In the genomic region with DNA sequence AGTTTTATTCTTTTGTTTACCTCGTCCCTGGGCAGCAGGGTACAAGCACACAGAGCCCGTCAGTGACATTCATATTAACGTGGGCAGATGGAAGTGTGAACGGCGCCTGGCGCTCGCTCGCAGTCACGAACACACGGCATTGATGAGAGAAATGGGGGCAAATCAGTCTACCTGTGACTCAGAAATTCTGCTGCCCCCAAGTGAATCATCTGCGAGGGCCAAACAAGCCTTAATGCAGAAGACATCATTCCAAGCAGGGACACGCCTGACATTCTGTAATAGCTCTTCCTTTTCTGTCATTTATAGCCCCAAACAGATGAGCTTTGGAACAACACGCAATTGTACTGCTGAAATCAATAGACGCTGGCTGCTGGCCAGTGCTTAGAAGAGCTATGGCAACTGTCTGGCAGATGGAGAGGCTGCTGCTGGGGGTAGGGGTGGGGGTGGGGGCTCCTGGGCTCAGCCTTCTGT, we compare ENCODE assay signal across 10 mouse cellular contexts. TPM values are rescaled to one million over a fixed set of nuclear protein-coding genes. Genes with fewer than 3 reads are reported as not detected.
A peak's percentile ranks its signal among the peaks of the same experiment; 100 is the strongest.
DNase-seq lines count a peak whose midpoint lies in the region; ATAC-seq and TF ChIP-seq lines count a peak whose summit lies in the region.
"Had no signal": no experiment of that assay in that cellular context is flagged by ENCODE, and none has a peak within 500 bp of the region (broad histone marks: within the 10 kb centered on the region; RNA-seq: fewer than 3 reads in every experiment).

No protein-coding gene starts in this region.

- DNase-seq in cerebellum, postnatal 25 days: peak; percentile 10 to 28
- DNase-seq in cerebellum, adult 9-11 months: no peak
- DNase-seq in frontal cortex, postnatal 36 days (ENCODE audit: low spot score in 2 of 2): peak; percentile 42 to 65
- DNase-seq in left cerebral cortex, adult 2 months (ENCODE audit: extremely low spot score in 1 of 2, low spot score in 2 of 2): peak; percentile 36 to 46
- peak; percentile 35 for DNase-seq in retina, postnatal 7 days (ENCODE audit: low read depth, low spot score)
- DNase-seq in kidney, adult 18-20 months: no peak
- no peak for DNase-seq in yolk sac, embryonic 10.5 days (ENCODE audit: low spot score)
- DNase-seq: adrenal gland, postnatal 10 days had no signal

- ATAC-seq in megakaryocyte-erythroid progenitor cell, adult 5-6 weeks (replicated peaks; ENCODE audit: low FRiP score, low TSS enrichment, poor library complexity, severe bottlenecking): no peak

- intact Hi-C loops in left cerebral cortex, adult 2 months (cut with DNase I): no loop called here

- no peak for TF ChIP-seq CTCF in left cerebral cortex, adult 2 months (IDR thresholded peaks at IDR 0.05)

- H3K4me3 ChIP-seq in left cerebral cortex, adult 2 months: peak overlapping the region; percentile 3; the same call in 1 of the 2 replicates

- H3K27ac ChIP-seq in left cerebral cortex, adult 2 months: no peak overlapping the region
- H3K27ac ChIP-seq: liver, embryonic 14.5 days had no signal

RNA-seq across cellular contexts. Expression of a gene that starts 36.0 kb away (rescaled TPM):
- total RNA-seq in left cerebral cortex, adult 2 months (2021): 1 to 10 TPM; 4.0 to 4.6 TPM
- total RNA-seq in megakaryocyte-erythroid progenitor cell, adult 5-6 weeks (2014; fragmentation: Nextera tagmentation): not detected in 2 replicates
- not detected in 2 replicates for total RNA-seq in megakaryocyte-erythroid progenitor cell, adult 5-6 weeks (2017)

RNA-seq across cellular contexts. Expression of a gene that starts 36.9 kb away (rescaled TPM):
- under 1 TPM in 1 of 2 experiments, not detected in 1; 0.26 TPM for total RNA-seq in left cerebral cortex, adult 2 months (2021)
- not detected in 2 replicates for total RNA-seq in megakaryocyte-erythroid progenitor cell, adult 5-6 weeks (2014; fragmentation: Nextera tagmentation)
- total RNA-seq in megakaryocyte-erythroid progenitor cell, adult 5-6 weeks (2017): not detected in 2 replicates

RNA-seq across cellular contexts. Expression of a gene that starts 45.0 kb away (rescaled TPM):
- total RNA-seq in left cerebral cortex, adult 2 months (2021): 10 to 100 TPM; 82.2 to 83.8 TPM
- total RNA-seq in megakaryocyte-erythroid progenitor cell, adult 5-6 weeks (2014; fragmentation: Nextera tagmentation): 34.5 and 39.3 TPM in 2 replicates
- 20.8 and 33.5 TPM in 2 replicates for total RNA-seq in megakaryocyte-erythroid progenitor cell, adult 5-6 weeks (2017)

Comparison
In these comparisons a context has a peak if more than half of its experiments do, and no peak if none do; other contexts are left out.
1. DNase-seq: peak in cerebellum, postnatal 25 days (2 of 2), frontal cortex, postnatal 36 days (2 of 2), left cerebral cortex, adult 2 months (2 of 2) and retina, postnatal 7 days (single experiment); none in cerebellum, adult 9-11 months (single experiment), kidney, adult 18-20 months (single experiment) and yolk sac, embryonic 10.5 days (single experiment).
2. RNA of a gene that starts 36.0 kb away (total RNA-seq): 4.0 to 4.6 TPM in left cerebral cortex, adult 2 months; not detected in megakaryocyte-erythroid progenitor cell, adult 5-6 weeks; every median in the first group is over 4 times any median in the second.